Mouse (Mus musculus) frontal cortex, adult (tissue): ENCODE measurements around the gene Mei4.
A peak's percentile ranks its signal among the peaks of the same experiment; 100 is the strongest.

Experiments
- ATAC-seq: cut with Nextera tagmentation; 2 replicates; pipeline ENCODE4 v1.9.2; 2017; ENCODE audit warnings: mild to moderate bottlenecking, moderate library complexity, mixed read lengths; ENCODE audit not compliant: low TSS enrichment

Mei4 gene

GRCm38 (mm10) chr9:82136119-82136518 lies 272.6 kb downstream of the Mei4 start:
- ATAC-seq, result no peak

- ATAC-seq, result no peak
Measured at GRCm38 (mm10) chr9:82160143-82160542, 296.7 kb downstream of the Mei4 start.

- no peak for ATAC-seq
Measured at GRCm38 (mm10) chr9:82162415-82162814, 298.9 kb downstream of the Mei4 start.

GRCm38 (mm10) chr9:82217976-82218375 lies 354.5 kb downstream of the Mei4 start:
- ATAC-seq, result peak; percentile 57; the same call in 1 of the 2 replicates

- ATAC-seq, result no peak; the same call in 1 of the 2 replicates
Measured at GRCm38 (mm10) chr9:82247695-82248445, 384.4 kb downstream of the Mei4 start.
